Mouse (Mus musculus) testis, postnatal 10 days (tissue): ENCODE measurements at regions not wholly inside any gene's neighbourhood (a gene's known extent, or its start where the extent isn't known, plus 50 kb on each side); places are given as distances from the start of the nearest gene placed in this dataset.

Experiments
- DNase-seq: peaks from one replicate; pipeline ENCODE4 v3.0.0; 2021; ENCODE audit warnings: low spot score

DNA sequence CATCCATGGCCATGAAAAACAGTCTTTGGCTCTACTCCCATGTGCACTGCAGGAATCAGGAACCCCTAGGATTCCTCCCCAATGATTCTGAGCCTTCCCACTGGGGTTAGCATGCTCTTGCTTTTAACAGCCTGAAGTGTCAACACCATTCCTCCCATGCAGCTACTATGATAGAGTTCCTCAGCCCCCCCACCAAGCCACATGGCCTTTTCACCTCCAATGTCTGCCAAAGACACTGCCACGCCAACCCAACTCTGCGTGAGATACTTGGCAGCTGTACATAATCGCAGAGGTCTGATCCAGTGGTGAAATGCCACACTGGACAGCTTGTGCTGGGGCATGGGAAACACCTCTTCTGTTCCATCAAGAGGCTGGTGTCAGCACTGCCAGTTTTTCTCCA lies 128.6 kb upstream of the H2al1a start:
- no peak for DNase-seq

DNA sequence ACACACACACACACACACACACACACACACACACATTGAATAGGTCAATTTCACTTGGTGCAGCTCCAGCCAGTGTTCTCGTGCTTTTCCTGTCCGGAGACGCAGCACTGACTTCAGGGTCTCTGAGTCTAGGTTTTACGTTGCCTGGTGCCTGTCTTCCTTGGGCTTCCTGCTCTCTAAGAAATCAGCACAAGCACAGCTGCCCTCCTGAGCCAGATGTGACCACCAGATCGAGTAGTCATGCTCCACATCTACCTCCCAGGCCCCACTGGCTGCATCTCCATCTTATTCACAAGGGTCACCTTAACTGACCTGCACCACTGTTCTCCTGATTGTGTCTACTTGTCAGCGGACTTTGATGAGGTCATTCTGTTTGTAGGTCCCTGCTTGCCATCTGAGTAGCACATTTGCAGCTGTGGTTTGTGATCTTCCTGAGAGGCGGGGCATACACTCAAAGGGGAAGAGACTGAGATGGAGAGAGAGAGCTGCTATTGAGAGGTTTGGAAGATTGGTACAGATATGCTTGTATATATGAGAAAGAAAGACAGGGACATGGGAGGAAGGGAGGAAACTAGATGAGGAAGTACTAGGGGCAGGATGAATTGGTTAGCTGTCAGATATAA lies 118.8 kb upstream of the H2al1a start:
- DNase-seq = no peak

DNA sequence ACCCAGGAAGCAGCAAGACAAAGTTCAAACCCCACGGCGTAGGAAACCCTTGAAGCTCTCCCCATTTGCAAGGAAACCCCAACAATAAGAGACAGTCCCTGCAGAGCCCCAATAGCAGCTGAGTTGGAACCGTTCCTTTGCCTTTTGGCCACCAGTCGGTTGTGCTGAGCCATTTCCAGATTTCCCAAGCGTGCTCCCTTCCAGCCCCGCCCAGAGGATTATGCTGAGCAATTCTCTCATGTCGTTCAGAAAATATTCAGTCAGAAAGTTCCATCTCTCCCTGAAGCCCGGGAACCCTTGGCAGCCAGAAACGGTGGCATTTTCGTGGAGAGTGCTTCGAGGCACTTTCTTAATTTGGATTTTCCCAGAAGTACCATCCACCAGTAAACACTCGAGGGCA lies 117.2 kb upstream of the H2al1a start:
- no peak for DNase-seq

DNA sequence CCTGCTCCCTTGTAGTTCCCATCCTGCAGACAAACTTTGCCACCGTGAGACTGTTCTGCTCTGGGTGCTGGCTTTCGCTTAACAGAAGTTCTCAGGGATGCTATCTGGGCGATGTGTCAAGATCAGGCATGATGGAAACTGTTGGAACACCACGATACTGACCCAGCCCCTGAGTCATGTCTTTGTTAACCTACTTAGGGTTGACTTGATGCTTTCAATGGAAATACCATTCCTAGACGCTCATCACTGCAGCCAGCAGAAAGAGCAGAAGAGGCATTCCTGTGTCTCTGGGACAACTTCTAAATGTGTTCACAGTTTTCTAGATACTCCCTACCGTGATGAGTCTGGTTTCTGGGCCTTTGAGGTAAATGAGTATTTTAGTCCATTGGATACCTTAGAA lies 108.2 kb upstream of the H2al1a start:
- DNase-seq = no peak

DNA sequence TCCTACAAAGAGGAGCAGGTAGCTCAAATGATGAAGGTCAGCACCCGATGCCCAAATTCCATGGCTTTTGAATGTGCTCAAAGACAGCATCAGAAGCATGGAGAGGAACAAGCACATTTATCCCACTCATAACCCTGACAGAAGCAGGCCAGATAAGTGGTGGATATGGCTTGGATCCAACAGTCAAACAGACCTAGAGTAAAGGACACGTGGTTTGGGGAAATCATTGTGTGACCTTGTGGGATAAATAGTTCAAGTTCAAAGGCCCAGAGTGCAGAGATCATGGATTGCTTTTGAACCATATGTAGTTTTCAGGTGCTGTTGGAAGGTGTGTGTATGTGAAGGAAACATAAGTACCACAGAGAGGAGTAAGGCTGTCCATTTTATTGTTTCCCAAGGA lies 94.9 kb upstream of the H2al1a start:
- no peak for DNase-seq

DNA sequence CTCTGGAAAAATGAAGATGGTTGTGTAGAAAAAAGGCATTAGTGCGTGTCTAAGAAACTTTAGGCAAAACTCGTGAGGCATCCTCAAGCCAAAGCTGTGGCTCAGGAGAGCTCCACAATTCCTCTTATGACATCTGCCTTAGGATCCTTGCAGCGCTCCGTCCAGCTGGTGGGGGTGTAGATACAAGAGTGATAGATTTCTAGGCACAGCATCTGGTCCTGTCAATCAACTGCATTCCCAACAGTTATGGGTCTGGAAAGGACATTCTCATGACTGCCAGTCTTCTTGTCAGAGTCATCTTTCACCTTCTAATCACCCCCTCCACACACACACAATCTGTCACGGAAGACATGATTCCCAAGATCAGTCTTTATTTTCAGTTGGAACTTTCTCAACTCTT lies 89.2 kb upstream of the H2al1a start:
- no peak for DNase-seq

DNA sequence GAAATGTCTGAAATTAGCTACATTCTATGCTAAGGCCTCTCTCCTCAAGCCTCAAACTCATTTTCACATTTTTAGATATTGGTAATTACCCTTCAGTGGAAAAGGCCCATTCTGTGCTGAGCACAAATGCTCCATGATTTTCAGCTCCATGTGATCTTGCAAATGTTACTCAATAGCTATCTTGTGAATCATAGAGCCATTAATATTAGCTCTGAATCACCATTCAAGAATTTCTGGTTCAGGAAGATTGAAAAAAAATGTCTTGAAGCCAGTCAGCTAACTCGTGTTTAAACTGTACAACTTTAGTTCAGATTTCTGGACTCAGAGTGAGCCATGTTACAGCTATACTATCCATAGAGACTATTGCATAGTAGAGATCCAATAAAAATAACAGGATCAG lies 86.2 kb upstream of the H2al1a start:
- no peak for DNase-seq

DNA sequence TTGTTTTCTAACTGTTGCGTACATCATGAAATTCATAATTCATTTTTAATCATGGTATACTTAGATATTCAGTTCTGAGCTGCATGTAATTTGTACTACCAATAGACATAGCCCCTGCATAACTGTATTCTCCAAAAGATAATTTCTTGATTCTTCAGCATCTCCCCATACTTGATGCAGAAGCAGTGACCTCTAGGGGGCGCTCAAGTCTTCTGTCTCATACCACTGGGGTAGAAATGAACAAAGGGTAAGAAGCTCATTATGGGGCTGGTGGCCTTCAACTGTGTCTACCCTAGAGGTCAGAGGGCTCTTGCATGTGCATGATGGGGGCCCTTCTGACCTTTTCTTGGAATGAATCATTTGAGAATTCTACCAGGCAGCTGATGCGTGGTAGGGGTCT lies 85.6 kb upstream of the H2al1a start:
- DNase-seq = peak; percentile 53

DNA sequence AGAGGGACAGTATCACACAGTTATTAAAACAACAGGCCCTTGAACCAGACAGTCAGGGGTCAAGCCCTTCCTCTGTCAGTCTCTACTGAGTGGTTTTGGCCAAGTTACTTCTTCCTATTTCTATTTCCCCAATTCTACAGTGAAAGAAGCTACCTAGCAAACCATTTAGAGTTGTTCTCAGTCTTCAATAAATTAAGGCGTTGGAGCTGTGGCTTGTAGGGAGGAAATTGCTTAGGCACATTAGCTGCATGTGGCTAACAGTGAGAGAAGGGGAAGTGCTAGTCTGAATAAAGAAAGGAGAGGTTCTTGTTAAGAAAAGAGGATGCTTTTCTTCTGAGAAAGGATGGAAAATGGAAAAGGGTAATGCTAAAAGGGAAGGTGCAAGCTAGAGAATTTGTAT lies 60.0 kb upstream of the H2al1a start:
- no peak for DNase-seq

DNA sequence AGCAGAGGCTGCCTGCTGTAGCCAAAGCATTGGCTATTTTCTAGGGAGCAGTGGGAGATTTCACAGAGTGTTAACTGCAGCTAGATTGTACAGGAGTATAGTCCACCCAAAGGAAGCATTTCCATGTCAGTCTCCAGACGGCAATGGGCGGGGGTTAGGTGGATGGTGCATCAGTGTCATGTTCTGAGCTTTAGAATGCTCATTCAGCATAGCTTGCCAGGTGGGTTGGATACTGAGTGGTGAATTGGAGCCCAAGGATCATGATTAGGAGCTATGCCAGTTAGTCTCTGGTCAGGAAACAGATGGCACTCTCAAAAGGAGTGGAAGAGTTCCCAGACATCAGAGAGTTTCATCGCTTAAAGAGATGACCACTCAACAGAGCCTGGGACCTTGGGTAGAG lies 53.5 kb upstream of the H2al1a start:
- no peak for DNase-seq
